Comparison of ENCODE assay signal across 24 mouse cellular contexts in the genomic region with DNA sequence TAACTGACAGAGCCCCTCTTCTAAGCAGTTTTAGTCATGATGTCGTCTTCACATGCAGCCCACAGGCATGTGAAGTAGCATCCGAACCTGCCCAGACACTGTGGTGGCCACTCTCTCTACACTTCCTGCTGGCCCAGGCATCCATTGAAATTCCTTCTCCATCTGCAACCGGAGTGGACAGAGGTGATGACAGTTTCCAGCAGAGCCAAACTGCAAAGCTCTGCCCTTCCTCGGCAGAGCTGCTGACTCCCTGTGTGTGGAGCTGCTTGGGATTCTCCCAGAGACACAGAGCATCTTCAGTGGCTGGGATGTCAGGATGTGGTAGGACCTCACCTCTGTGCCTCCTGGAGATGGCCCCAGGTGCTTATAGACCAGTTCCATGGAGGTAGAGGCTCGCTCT. TPM values are rescaled to one million over a fixed set of nuclear protein-coding genes. Genes with fewer than 3 reads are reported as not detected.
DNase-seq lines count a peak whose midpoint lies in the region; ATAC-seq and TF ChIP-seq lines count a peak whose summit lies in the region.
"Not testable (repeated sequence)": the region's sequence is repeated elsewhere in the genome, so short reads cannot be mapped to it uniquely, and the experiment has no call there.
"Had no signal": no experiment of that assay in that cellular context is flagged by ENCODE, and none has a peak within 500 bp of the region (broad histone marks: within the 10 kb centered on the region; RNA-seq: fewer than 3 reads in every experiment).

No protein-coding gene starts in this region.

- not testable (repeated sequence) for H3K4me2 ChIP-seq in heart, embryonic 11.5 days; heart, embryonic 12.5 days; heart, embryonic 14.5 days (ENCODE audit: low read length); heart, embryonic 16.5 days (ENCODE audit: low read depth, low read length); heart, postnatal 0 days (ENCODE audit: low read depth, low read length); kidney, embryonic 15.5 days

- H3K9ac ChIP-seq in heart, embryonic 11.5 days (ENCODE audit: low read depth, low read length); heart, embryonic 12.5 days; heart, embryonic 14.5 days (ENCODE audit: low read length); heart, embryonic 16.5 days (ENCODE audit: low read length); heart, postnatal 0 days (replicated peaks; ENCODE audit: low read depth, low read length); kidney, embryonic 15.5 days: not testable (repeated sequence)

- 0 out of 2 replicates have a peak, but pooled peaks have one; percentile 9 for ATAC-seq in frontal cortex, adult (ENCODE audit: low TSS enrichment)
- peak; percentile 48; the same call in 1 of the 2 replicates for ATAC-seq in heart, embryonic 11.5 days (replicated peaks; ENCODE audit: insufficient number of reproducible peaks, low FRiP score, low TSS enrichment)
- peak; percentile 46; the same call in 1 of the 2 replicates for ATAC-seq in heart, embryonic 12.5 days (ENCODE audit: insufficient number of reproducible peaks, low FRiP score)
- ATAC-seq in heart, embryonic 14.5 days (ENCODE audit: insufficient number of reproducible peaks, insufficient read depth, low FRiP score, low read depth): peak; percentile 28; the same call in 1 of the 2 replicates
- ATAC-seq in heart, embryonic 16.5 days (replicated peaks; ENCODE audit: extremely low read depth, insufficient read depth, low FRiP score): peak; percentile 57
- peak; percentile 76 for ATAC-seq in heart, postnatal 0 days (ENCODE audit: insufficient read depth, low read depth)
- ATAC-seq in kidney, embryonic 15.5 days (replicated peaks; ENCODE audit: low FRiP score): 0 out of 2 replicates have a peak, but pooled peaks have one; percentile 18

- TF ChIP-seq EP300 in heart, postnatal 0 days (IDR thresholded peaks at IDR 0.05; ENCODE audit: low read depth): not testable (repeated sequence)

- H3K36me3 ChIP-seq in heart, embryonic 11.5 days (ENCODE audit: control insufficient read depth, insufficient read depth, low read length); heart, embryonic 12.5 days; heart, embryonic 14.5 days (ENCODE audit: control insufficient read depth, insufficient read depth, low read length); heart, embryonic 16.5 days (ENCODE audit: control insufficient read depth, insufficient read depth); heart, postnatal 0 days (replicated peaks; ENCODE audit: control insufficient read depth, insufficient read depth, low read length); kidney, embryonic 15.5 days: not testable (repeated sequence)

- TF ChIP-seq CTCF in heart, postnatal 0 days (IDR thresholded peaks at IDR 0.05; ENCODE audit: low read depth): not testable (repeated sequence)

- H3K4me3 ChIP-seq in heart, embryonic 11.5 days (ENCODE audit: low read depth, low read length); heart, embryonic 12.5 days; heart, embryonic 14.5 days (ENCODE audit: control insufficient read depth in 1 of 2, insufficient read depth in 1 of 2, low read depth in 1 of 2, low read length in 2 of 2); heart, embryonic 16.5 days (ENCODE audit: low read length); heart, postnatal 0 days (ENCODE audit: low read depth, low read length); kidney, embryonic 15.5 days (replicated peaks): not testable (repeated sequence)

- H3K27me3 ChIP-seq in heart, embryonic 11.5 days (ENCODE audit: control insufficient read depth, insufficient read depth, low read length); heart, embryonic 12.5 days (replicated peaks); heart, embryonic 14.5 days (ENCODE audit: control insufficient read depth, insufficient read depth, low read length); heart, embryonic 16.5 days (ENCODE audit: control insufficient read depth, insufficient read depth, low read length); heart, postnatal 0 days (ENCODE audit: control insufficient read depth, insufficient read depth, low read length); kidney, embryonic 15.5 days: not testable (repeated sequence)

- not testable (repeated sequence) for H3K9me3 ChIP-seq in heart, embryonic 11.5 days (replicated peaks; ENCODE audit: control insufficient read depth, low read length); heart, embryonic 12.5 days (replicated peaks); heart, embryonic 14.5 days (ENCODE audit: control insufficient read depth, low read length); heart, embryonic 16.5 days (replicated peaks; ENCODE audit: control insufficient read depth, low read length); heart, postnatal 0 days (replicated peaks; ENCODE audit: control insufficient read depth, low read length); kidney, embryonic 15.5 days (replicated peaks)

- not testable (repeated sequence) for DNase-seq in heart, postnatal 0 days (ENCODE audit: low spot score)

- not testable (repeated sequence) for H3K4me1 ChIP-seq in heart, embryonic 11.5 days (ENCODE audit: control insufficient read depth, insufficient read depth, low read length); heart, embryonic 12.5 days (replicated peaks); heart, embryonic 14.5 days (ENCODE audit: control insufficient read depth in 2 of 2, insufficient read depth in 2 of 2, low read length in 2 of 2); heart, embryonic 16.5 days (ENCODE audit: control insufficient read depth, insufficient read depth, low read length); heart, postnatal 0 days (ENCODE audit: control insufficient read depth, insufficient read depth); kidney, embryonic 15.5 days

- no CpG with 5 or more reads among the region's 5 CpGs for WGBS in heart, embryonic 11.5 days (ENCODE audit: insufficient replicate concordance)
- WGBS in heart, embryonic 12.5 days: 60% methylated on average over 1 of the region's 5 CpGs
- WGBS in heart, embryonic 14.5 days: no CpG with 5 or more reads among the region's 5 CpGs
- no CpG with 5 or more reads among the region's 5 CpGs for WGBS in heart, embryonic 16.5 days
- whole genome bisulfite sequencing in heart, postnatal 0 days: no CpG with 5 or more reads among the region's 5 CpGs
- 100% methylated on average over 1 of the region's 5 CpGs for WGBS in kidney, embryonic 15.5 days

- not testable (repeated sequence) for H3K27ac ChIP-seq in heart, embryonic 11.5 days (ENCODE audit: low read depth, low read length); heart, embryonic 12.5 days (ENCODE audit: poor library complexity, severe bottlenecking); heart, embryonic 14.5 days (replicated peaks in 1 of 2; ENCODE audit: control insufficient read depth in 1 of 2, insufficient read depth in 1 of 2, low read depth in 2 of 2, low read length in 2 of 2); heart, embryonic 16.5 days (ENCODE audit: low read length); heart, postnatal 0 days (ENCODE audit: low read depth); kidney, embryonic 15.5 days

RNA-seq across cellular contexts. Expression of gene Gm1604a, which starts 59.2 kb away (rescaled TPM):
- polyA plus RNA-seq in heart, embryonic 11.5 days (2014; fragmentation: Nextera tagmentation; extraction: Ambion mirVana): not detected in 2 replicates
- not detected in 2 replicates for polyA plus RNA-seq in heart, embryonic 12.5 days (2016; fragmentation: Nextera tagmentation; extraction: Ambion mirVana)
- polyA plus RNA-seq in heart, embryonic 14.5 days (2014; fragmentation: Nextera tagmentation; extraction: Ambion mirVana): not detected in 2 replicates
- polyA plus RNA-seq in heart, embryonic 16.5 days (2015; fragmentation: Nextera tagmentation; extraction: Ambion mirVana): 0.29 TPM in 1 of 2 replicates, not detected in the other
- total RNA-seq in heart, postnatal 0 days (2014; rRNA removed; ENCODE audit: low replicate concordance): not detected in 2 replicates
- not detected in 2 replicates for polyA plus RNA-seq in heart, postnatal 0 days (2015; fragmentation: Nextera tagmentation; extraction: Ambion mirVana)
- 0.32 TPM in 1 of 2 replicates, not detected in the other for polyA plus RNA-seq in kidney, embryonic 15.5 days (2015; fragmentation: Nextera tagmentation; extraction: Ambion mirVana)
- total RNA-seq: adrenal gland, adult 18-20 months; adrenal gland, adult 2 months; adrenal gland, adult 8-10 months; adrenal gland, postnatal 10 days; adrenal gland, postnatal 14 days; adrenal gland, postnatal 25 days; adrenal gland, postnatal 36 days; adrenal gland, postnatal 4 days; CH12.LX; ES-E14; G1E; MEL had no signal
- polyA plus RNA-seq: activated CD4-positive, CD25-positive, alpha-beta regulatory T cell, adult 4 months; brain, embryonic 14.5 days; C2C12; CD4-positive, CD25-positive, alpha-beta regulatory T cell, adult 4 months; G1E; Patski had no signal

Comparison
In these comparisons a context has a peak if more than half of its experiments do, and no peak if none do; other contexts are left out.
1. ATAC-seq: peak in every context shown above with its lines; median percentile 76 in heart, postnatal 0 days; 57 in heart, embryonic 16.5 days; 48 in heart, embryonic 11.5 days; 46 in heart, embryonic 12.5 days; 28 in heart, embryonic 14.5 days; 18 in kidney, embryonic 15.5 days; 9 in frontal cortex, adult.